22 mouse cellular contexts compared by ENCODE assay signal in the genomic region with DNA sequence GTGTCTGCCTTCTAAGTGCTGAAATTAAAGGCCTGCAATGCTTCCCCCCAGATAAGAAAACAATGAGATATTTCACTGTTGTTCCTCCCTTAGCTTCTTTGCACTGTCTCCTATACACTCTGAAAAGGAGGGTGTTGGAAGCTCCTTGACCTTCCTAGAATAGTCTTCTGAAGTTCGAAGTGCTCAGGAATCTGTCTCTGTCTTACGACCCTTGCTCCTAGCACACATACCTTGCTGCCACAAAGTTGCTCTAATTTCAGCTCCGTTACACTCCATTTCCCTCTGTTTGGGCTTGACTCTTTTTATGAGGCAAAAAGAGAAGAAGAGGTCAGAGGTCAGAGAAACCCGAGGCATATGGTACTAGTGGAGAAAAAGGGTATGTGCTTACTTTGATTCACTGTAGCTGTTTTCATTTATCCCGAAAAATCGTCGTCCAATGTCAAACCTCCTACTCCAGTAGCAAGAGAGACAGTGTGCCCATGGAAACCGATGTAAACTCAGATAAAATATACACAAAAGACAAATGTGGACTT. TPM values are rescaled to one million over a fixed set of nuclear protein-coding genes. Genes with fewer than 3 reads are reported as not detected.
A peak's percentile ranks its signal among the peaks of the same experiment; 100 is the strongest.
DNase-seq lines count a peak whose midpoint lies in the region; ATAC-seq lines count a peak whose summit lies in the region.
"Had no signal": no experiment of that assay in that cellular context is flagged by ENCODE, and none has a peak within 500 bp of the region (broad histone marks: within the 10 kb centered on the region; RNA-seq: fewer than 3 reads in every experiment).

No protein-coding gene starts in this region.

- no peak overlapping the region for H3K4me3 ChIP-seq in kidney, embryonic 15.5 days (replicated peaks)
- H3K4me3 ChIP-seq in intestine, embryonic 15.5 days (replicated peaks), result no peak overlapping the region
- H3K4me3 ChIP-seq: embryonic facial prominence, embryonic 15.5 days; erythroblast, embryonic 14.5 days; forebrain, embryonic 10.5 days; forebrain, embryonic 15.5 days; heart, adult 2 months; heart, embryonic 15.5 days; hindbrain, embryonic 13.5 days had no signal

- H3K4me2 ChIP-seq in kidney, embryonic 15.5 days, result no peak overlapping the region
- no peak overlapping the region for H3K4me2 ChIP-seq in intestine, embryonic 15.5 days (replicated peaks)
- H3K4me2 ChIP-seq: embryonic facial prominence, embryonic 15.5 days; forebrain, embryonic 15.5 days; heart, embryonic 11.5 days; heart, embryonic 15.5 days; hindbrain, embryonic 13.5 days had no signal

- H3K27ac ChIP-seq in kidney, embryonic 15.5 days, result no peak overlapping the region
- no peak overlapping the region for H3K27ac ChIP-seq in intestine, embryonic 15.5 days
- H3K27ac ChIP-seq: embryonic facial prominence, embryonic 15.5 days; forebrain, embryonic 10.5 days; forebrain, embryonic 15.5 days; heart, adult 2 months; heart, embryonic 15.5 days; hindbrain, embryonic 13.5 days had no signal

- H3K27me3 ChIP-seq in kidney, embryonic 15.5 days, result peaks cover 26% of the 10 kb centered on the region; the same call in 1 of the 2 replicates
- no peaks in the 10 kb centered on the region for H3K27me3 ChIP-seq in intestine, embryonic 15.5 days (replicated peaks)
- H3K27me3 ChIP-seq: forebrain, embryonic 15.5 days; heart, embryonic 15.5 days had no signal

- no peak for DNase-seq in kidney, postnatal 10 days
- peak; percentile 53 for DNase-seq in embryo, embryonic 10.5 days (ENCODE audit: low spot score)
- peak; percentile 20 for DNase-seq in embryo, embryonic 11.5 days (ENCODE audit: low read depth, low spot score)
- DNase-seq in hindlimb bud, embryonic 11.5 days (ENCODE audit: extremely low spot score, low read depth, low spot score), result peak; percentile 31
- DNase-seq in adrenal gland, adult 2 months, result no peak
- no peak for DNase-seq in spleen, postnatal 4 days (ENCODE audit: low spot score in 2 of 2)
- DNase-seq: adrenal gland, postnatal 10 days; cerebellum, adult 11 months; cerebellum, adult 8-10 months; cerebellum, postnatal 14 days; gastrocnemius, postnatal 14 days; heart, adult 2 months; heart, postnatal 14 days had no signal

- no peaks in the 10 kb centered on the region for H3K4me1 ChIP-seq in kidney, embryonic 15.5 days
- H3K4me1 ChIP-seq in intestine, embryonic 15.5 days (replicated peaks), result no peaks in the 10 kb centered on the region
- H3K4me1 ChIP-seq: embryonic facial prominence, embryonic 15.5 days; forebrain, embryonic 15.5 days; heart, embryonic 15.5 days had no signal

- peak; percentile 78 for ATAC-seq in kidney, embryonic 15.5 days (replicated peaks; ENCODE audit: low FRiP score)
- no peak for ATAC-seq in intestine, embryonic 15.5 days
- ATAC-seq: forebrain, embryonic 15.5 days had no signal

- H3K9me3 ChIP-seq in kidney, embryonic 15.5 days (replicated peaks), result no peaks in the 10 kb centered on the region
- H3K9me3 ChIP-seq in intestine, embryonic 15.5 days, result no peaks in the 10 kb centered on the region
- H3K9me3 ChIP-seq: embryonic facial prominence, embryonic 15.5 days; forebrain, embryonic 10.5 days; forebrain, embryonic 15.5 days; heart, embryonic 15.5 days; hindbrain, embryonic 13.5 days had no signal

- no peak overlapping the region for H3K9ac ChIP-seq in kidney, embryonic 15.5 days
- no peak overlapping the region for H3K9ac ChIP-seq in intestine, embryonic 15.5 days
- H3K9ac ChIP-seq: embryonic facial prominence, embryonic 15.5 days; forebrain, embryonic 15.5 days; heart, embryonic 15.5 days; hindbrain, embryonic 13.5 days had no signal

- H3K36me3 ChIP-seq in kidney, embryonic 15.5 days, result no peaks in the 10 kb centered on the region
- no peaks in the 10 kb centered on the region for H3K36me3 ChIP-seq in intestine, embryonic 15.5 days
- H3K36me3 ChIP-seq: embryonic facial prominence, embryonic 15.5 days; forebrain, embryonic 10.5 days; forebrain, embryonic 15.5 days; heart, embryonic 15.5 days; hindbrain, embryonic 13.5 days had no signal

- 29% methylated on average over 8 of the region's 8 CpGs for WGBS in kidney, embryonic 15.5 days
- 50% methylated on average over 8 of the region's 8 CpGs for WGBS in intestine, embryonic 15.5 days

RNA-seq across cellular contexts. Expression of gene Stk26, which starts 41.1 kb away (rescaled TPM):
- polyA plus RNA-seq in kidney, embryonic 15.5 days (2015; fragmentation: Nextera tagmentation; extraction: Ambion mirVana), result 4.2 and 5.4 TPM in 2 replicates
- polyA plus RNA-seq in intestine, embryonic 15.5 days (2015; fragmentation: Nextera tagmentation; extraction: Ambion mirVana), result 6.1 and 6.6 TPM in 2 replicates
- 1 to 10 TPM; 2.3 to 4.7 TPM for total RNA-seq in adrenal gland, adult 2 months (2021)
- polyA plus RNA-seq in adrenal gland, adult 2 months (2012; rRNA removed), result 0.74 and 0.98 TPM in 2 replicates

Comparison
In these comparisons a context has a peak if more than half of its experiments do, and no peak if none do; other contexts are left out.
1. DNase-seq: peak in embryo, embryonic 10.5 days (single experiment), embryo, embryonic 11.5 days (single experiment) and hindlimb bud, embryonic 11.5 days (single experiment); none in kidney, postnatal 10 days (single experiment), adrenal gland, adult 2 months (single experiment) and spleen, postnatal 4 days (0 of 2).